Mouse (Mus musculus) limb, embryonic 14.5 days (tissue): Measurements from ENCODE around the gene Cfap45. TPM values are rescaled to one million over a fixed set of nuclear protein-coding genes. Genes with fewer than 3 reads are reported as not detected.

Source experiments
- ATAC-seq: fragments of 200-750 bp; cut with Nextera tagmentation; 2 replicates; pipeline ENCODE4 v1.8.0; 2017; ENCODE audit warnings: low read depth, moderate number of reproducible peaks, moderate TSS enrichment; ENCODE audit not compliant: low FRiP score
- DNase-seq: peaks from one replicate; pipeline ENCODE4 v3.0.0-alpha.2; 2015; ENCODE audit warnings: low spot score
- H3K27ac ChIP-seq: fragments of 300-500 bp; sonication (generic); replicated peaks from 2 replicates; pipeline ENCODE4 v1.5.1; 2014; ENCODE audit warnings: low read depth, mild to moderate bottlenecking, low read length, moderate library complexity, mixed read lengths
- H3K27me3 ChIP-seq: fragments of 300-500 bp; sonication (generic); 2 replicates; pipeline ENCODE4 v1.6.1; 2014; ENCODE audit warnings: low read length, mixed read lengths; ENCODE audit not compliant: control insufficient read depth, insufficient read depth
- H3K36me3 ChIP-seq: fragments of 300-500 bp; sonication (generic); 2 replicates; pipeline ENCODE4 v1.6.1; 2014; ENCODE audit warnings: mild to moderate bottlenecking, low read length, moderate library complexity, mixed read lengths; ENCODE audit not compliant: control insufficient read depth, insufficient read depth
- H3K4me1 ChIP-seq: fragments of 300-500 bp; sonication (generic); 2 replicates; pipeline ENCODE4 v1.6.1; 2014; ENCODE audit warnings: antibody characterized with exemption, low read length, mixed read lengths; ENCODE audit not compliant: control insufficient read depth, insufficient read depth
- H3K4me2 ChIP-seq: fragments of 300-500 bp; sonication (generic); replicated peaks from 2 replicates; pipeline ENCODE4 v1.6.1; 2014; ENCODE audit warnings: low read depth, mild to moderate bottlenecking, low read length, moderate library complexity; ENCODE audit not compliant: severe bottlenecking
- H3K4me3 ChIP-seq: fragments of 300-500 bp; sonication (generic); replicated peaks from 2 replicates; pipeline ENCODE4 v1.5.1; 2014; ENCODE audit warnings: low read length
- H3K9ac ChIP-seq: fragments of 300-500 bp; sonication (generic); 2 replicates; pipeline ENCODE4 v1.6.1; 2014; ENCODE audit warnings: mild to moderate bottlenecking, low read depth, low read length, moderate library complexity; ENCODE audit not compliant: severe bottlenecking
- H3K9me3 ChIP-seq: fragments of 300-500 bp; sonication (generic); 2 replicates; pipeline ENCODE4 v1.6.1; 2016; ENCODE audit warnings: low read length; ENCODE audit not compliant: control insufficient read depth
- POLR2A ChIP-seq: fragments of 200-500 bp; IDR thresholded peaks from 2 replicates; pipeline ENCODE4 v1.8.0; 2012; ENCODE audit warnings: inconsistent platforms, mild to moderate bottlenecking, moderate library complexity, borderline replicate concordance; ENCODE audit not compliant: insufficient read depth, insufficient read length; ENCODE audit errors: extremely low read depth
- WGBS: fragments of 180-500 bp; shearing (Covaris S2); extraction: QIAGEN DNeasy Blood & Tissue Kit; methylation state at CpG from one replicate; pipeline ENCODE4 v1.1.7; 2014; 5-methylcytosine and 5-hydroxymethylcytosine counted together
- polyA plus RNA-seq, 2 experiments: library from polyadenylated mRNA; depleted of rRNA in 1 of 2; stranded (reverse) in 1 of 2; unstranded in 1 of 2; fragments of >200 nt; fragmentation: Nextera tagmentation in 1 of 2; extraction: Ambion mirVana in 1 of 2; gene quantifications; 2 replicates each; pipeline versions ENCODE4 v1.2.1 to v1.2.3; 2012 to 2014

The Cfap45 gene
- polyA plus RNA-seq, 2 experiments, result 0.98 to 1.3 TPM

DNA sequence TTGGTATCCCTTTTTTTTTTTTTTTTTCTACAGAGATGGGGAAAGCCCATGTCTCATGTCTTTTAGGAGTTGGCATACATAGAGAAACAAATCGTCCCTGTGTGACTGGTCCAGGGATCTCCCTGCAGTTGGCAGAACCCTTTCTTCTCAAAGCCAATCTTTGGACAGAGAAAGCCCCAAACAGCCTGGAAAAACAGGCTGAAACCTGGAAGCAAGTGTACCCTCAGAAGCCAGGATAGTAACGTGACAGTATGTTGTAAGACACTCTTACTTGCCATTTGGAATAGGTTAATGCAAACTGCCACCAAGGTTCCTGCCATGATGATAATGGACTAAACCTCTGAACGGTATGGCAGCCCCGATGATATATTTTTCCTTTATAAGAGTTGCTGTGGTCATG is 40.2 kb upstream of the Cfap45 start:
- H3K4me2 ChIP-seq, result no peak overlapping the region
- peaks cover 11% of the 10 kb centered on the region for H3K4me1 ChIP-seq
- ATAC-seq (no peak), DNase-seq (no peak)
- 87% methylated on average over 4 of the region's 4 CpGs for WGBS
- H3K9ac ChIP-seq, result no peak overlapping the region
- H3K27me3 ChIP-seq, result no peaks in the 10 kb centered on the region
- no peak overlapping the region for H3K27ac ChIP-seq
- no peak for TF ChIP-seq POLR2A
- no peaks in the 10 kb centered on the region for H3K36me3 ChIP-seq
- H3K4me3 ChIP-seq, result no peak overlapping the region
- H3K9me3 ChIP-seq, result no peaks in the 10 kb centered on the region

DNA sequence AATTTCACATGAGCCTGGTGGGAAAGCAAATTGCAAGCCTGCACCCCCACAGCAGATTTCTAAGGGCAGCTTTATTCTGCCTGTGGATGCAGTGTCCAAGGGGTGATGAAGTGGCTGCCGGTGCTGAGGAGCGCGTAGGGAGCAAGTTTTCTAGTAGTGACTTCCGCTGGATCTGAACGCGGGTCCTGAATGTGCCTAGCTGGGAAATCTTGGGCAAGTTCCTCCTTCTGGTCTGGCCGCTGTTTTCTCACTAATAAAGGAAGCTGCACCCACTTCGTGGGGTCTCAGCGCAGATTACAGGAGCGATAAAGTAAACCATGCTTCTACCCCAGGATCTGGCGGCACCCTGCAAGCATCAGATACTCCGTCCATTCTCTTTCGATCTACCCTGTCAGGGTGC is 39.5 kb upstream of the Cfap45 start:
- H3K9me3 ChIP-seq, result no peaks in the 10 kb centered on the region
- no peaks in the 10 kb centered on the region for H3K27me3 ChIP-seq
- no peak for DNase-seq
- 17% methylated on average over 13 of the region's 13 CpGs for WGBS
- H3K4me1 ChIP-seq, result peaks cover 18% of the 10 kb centered on the region
- peak overlapping the region; percentile 63 for H3K4me3 ChIP-seq
- no peak for ATAC-seq
- H3K27ac ChIP-seq, result no peak overlapping the region
- peak overlapping the region; percentile 90 for H3K4me2 ChIP-seq
- H3K36me3 ChIP-seq, result no peaks in the 10 kb centered on the region
- no peak for TF ChIP-seq POLR2A
- peak overlapping the region; percentile 65; the same call in 1 of the 2 replicates for H3K9ac ChIP-seq

DNA sequence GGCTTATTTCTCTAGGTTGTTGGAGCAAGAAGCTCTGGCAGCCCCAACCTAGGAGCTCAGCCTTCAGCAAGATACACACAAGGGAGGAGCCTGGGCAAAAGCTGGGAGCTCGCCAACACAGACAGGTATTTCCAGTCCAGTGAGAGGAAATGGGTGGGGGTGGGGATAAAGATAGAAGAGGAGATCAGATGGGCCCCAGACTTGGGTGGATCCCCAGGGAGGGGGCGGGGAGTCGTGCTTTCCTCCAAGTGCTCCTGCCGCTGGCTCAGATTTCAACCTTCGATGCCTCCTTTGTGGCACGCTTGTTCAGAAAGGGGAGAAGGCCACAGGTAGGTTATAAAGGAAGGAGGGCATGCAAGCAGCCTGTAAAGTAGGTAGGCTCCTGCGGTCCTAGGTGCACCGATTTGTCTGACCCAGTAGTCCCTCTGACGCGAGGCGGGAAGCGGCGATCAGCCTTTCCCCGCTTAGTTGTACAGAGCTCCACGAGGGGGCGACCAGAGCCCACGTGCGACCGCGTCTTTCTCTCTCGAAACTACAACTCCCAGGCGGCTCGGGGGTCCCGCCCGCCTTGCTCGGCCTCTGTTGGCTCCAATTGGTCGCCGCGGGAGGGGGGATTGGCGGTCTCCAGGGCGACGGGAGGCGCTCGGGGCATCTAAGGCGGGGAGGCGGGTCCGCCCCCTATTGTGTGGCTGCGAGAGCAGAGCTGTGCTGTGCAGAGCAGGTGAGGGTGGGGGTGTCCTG is 38.9 kb upstream of the Cfap45 start, which contains the start of gene Igsf9:
Gene Igsf9, plus strand, starts transcription at position 249 of the 741 bp plus-strand sequence.
- H3K4me3 ChIP-seq, result peak within 1 kb of the TSS; percentile 63
- DNase-seq, result peak; percentile 97
- H3K27me3 ChIP-seq, result no peaks in the 10 kb centered on the region
- no peak for TF ChIP-seq POLR2A
- H3K9me3 ChIP-seq, result no peaks in the 10 kb centered on the region
- WGBS, result 1% methylated on average over 36 of the region's 38 CpGs
- no peaks in the 10 kb centered on the region for H3K36me3 ChIP-seq
- peaks cover 19% of the 10 kb centered on the region for H3K4me1 ChIP-seq
- H3K4me2 ChIP-seq, result peak within 1 kb of the TSS; percentile 90
- ATAC-seq, result peak; percentile 96
- H3K27ac ChIP-seq, result no peak within 1 kb of the TSS
- peak within 1 kb of the TSS; percentile 65 for H3K9ac ChIP-seq

DNA sequence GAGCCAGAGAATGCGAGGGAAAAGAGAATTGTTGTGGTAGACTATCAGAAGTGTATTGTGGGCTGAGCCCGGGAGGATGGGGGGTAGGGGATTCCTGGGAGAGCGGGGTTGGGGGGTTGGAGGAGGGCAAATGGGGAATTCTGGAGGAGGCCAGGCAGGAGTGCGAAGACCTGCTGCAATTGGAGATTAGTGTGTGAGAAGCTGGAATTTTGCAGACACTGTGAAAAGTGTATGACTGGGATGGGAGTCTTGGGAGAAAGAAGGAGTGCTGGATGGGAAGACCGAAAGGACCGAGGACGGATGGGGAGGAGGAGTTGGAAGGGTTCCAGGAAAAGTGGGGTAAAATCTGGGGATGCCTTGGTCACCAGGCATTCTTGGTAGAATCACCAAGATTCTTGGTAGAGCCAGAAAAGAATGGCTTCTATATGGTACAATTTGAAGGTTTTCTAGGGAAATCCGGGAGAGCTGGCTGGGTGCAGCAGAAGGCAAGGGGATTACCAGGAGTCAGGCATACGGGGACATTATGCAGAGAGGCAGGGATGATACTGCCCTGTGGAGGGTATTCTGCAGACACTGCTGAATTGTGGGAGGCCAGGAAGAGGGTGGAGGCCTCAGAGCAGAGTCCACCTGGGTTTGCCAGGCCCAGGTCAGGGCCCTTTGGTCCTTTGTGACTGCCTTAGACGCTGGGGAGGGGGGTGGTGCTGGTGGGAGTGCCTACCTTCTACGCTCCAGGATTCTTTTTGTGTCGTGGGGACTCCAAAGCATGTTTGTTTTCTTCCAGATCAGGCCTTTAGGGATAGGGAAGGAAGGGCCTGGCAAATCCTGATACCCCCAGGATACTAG is 37.9 kb upstream of the Cfap45 start:
- no peaks in the 10 kb centered on the region for H3K27me3 ChIP-seq
- H3K4me1 ChIP-seq, result peaks cover 19% of the 10 kb centered on the region
- no peaks in the 10 kb centered on the region for H3K36me3 ChIP-seq
- TF ChIP-seq POLR2A, result no peak
- H3K9ac ChIP-seq, result peak overlapping the region; percentile 65
- H3K9me3 ChIP-seq, result no peaks in the 10 kb centered on the region
- H3K4me2 ChIP-seq, result peak overlapping the region; percentile 90
- no peak for ATAC-seq
- H3K4me3 ChIP-seq, result peak overlapping the region; percentile 63
- WGBS, result 3% methylated on average over 12 of the region's 12 CpGs
- no peak for DNase-seq
- no peak overlapping the region for H3K27ac ChIP-seq

DNA sequence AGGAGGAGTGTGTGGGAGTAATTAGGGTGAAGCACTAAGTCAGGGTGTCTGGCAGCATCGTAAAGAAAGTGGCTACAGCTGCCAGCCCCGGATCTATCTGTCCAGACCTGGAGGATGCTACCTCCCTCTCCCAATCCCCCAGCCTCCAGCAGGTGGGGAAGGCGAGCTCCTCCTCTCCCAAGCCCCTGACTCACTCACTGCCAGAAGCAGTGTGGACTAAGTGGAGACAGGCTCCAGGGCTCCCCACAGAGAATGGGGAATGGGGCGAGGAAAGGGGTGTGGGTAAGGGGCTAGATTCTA is 37.3 kb upstream of the Cfap45 start:
- Histone ChIP-seq H3K4me3 (peak overlapping the region; percentile 63), H3K27ac (no peak overlapping the region), H3K27me3 (no peaks in the 10 kb centered on the region), H3K36me3 (no peaks in the 10 kb centered on the region), H3K4me1 (peaks cover 19% of the 10 kb centered on the region), H3K9me3 (no peaks in the 10 kb centered on the region), H3K4me2 (peak overlapping the region; percentile 90), H3K9ac (peak overlapping the region; percentile 65; the same call in 1 of the 2 replicates)
- ATAC-seq, result no peak
- DNase-seq, result no peak
- no peak for TF ChIP-seq POLR2A
- WGBS, result 17% methylated on average over 4 of the region's 4 CpGs
